Mouse (Mus musculus) hindbrain, embryonic 11.5 days (tissue): Measurements from ENCODE around the gene Cbx6. TPM values are rescaled to one million over a fixed set of nuclear protein-coding genes. Genes with fewer than 3 reads are reported as not detected.

ENCODE experiments used
- ATAC-seq: fragments of 200-750 bp; cut with Nextera tagmentation; 2 replicates; pipeline ENCODE4 v1.8.0; 2017; ENCODE audit warnings: mild to moderate bottlenecking, moderate TSS enrichment, moderate library complexity; ENCODE audit not compliant: low FRiP score
- DNase-seq: peaks from one replicate; pipeline ENCODE4 v3.0.0-alpha.2; 2015; ENCODE audit warnings: low spot score
- H3K27ac ChIP-seq: fragments of 300-500 bp; sonication (generic); 2 replicates; pipeline ENCODE4 v1.5.1; 2014; ENCODE audit warnings: mild to moderate bottlenecking, low read depth, low read length
- H3K27me3 ChIP-seq: fragments of 300-500 bp; sonication (generic); 2 replicates; pipeline ENCODE4 v1.6.1; 2014; ENCODE audit warnings: mild to moderate bottlenecking, low read length, moderate library complexity, mixed read lengths; ENCODE audit not compliant: control insufficient read depth, insufficient read depth
- H3K36me3 ChIP-seq: fragments of 300-500 bp; sonication (generic); 2 replicates; pipeline ENCODE4 v1.6.1; 2014; ENCODE audit warnings: mild to moderate bottlenecking, low read length, moderate library complexity, mixed read lengths; ENCODE audit not compliant: control insufficient read depth, insufficient read depth
- H3K4me1 ChIP-seq: fragments of 300-500 bp; sonication (generic); replicated peaks from 2 replicates; pipeline ENCODE4 v1.6.1; 2014; ENCODE audit warnings: low read length, mixed read lengths; ENCODE audit not compliant: control insufficient read depth, insufficient read depth
- H3K4me2 ChIP-seq: fragments of 300-500 bp; sonication (generic); replicated peaks from 2 replicates; pipeline ENCODE4 v1.6.1; 2014; ENCODE audit warnings: mild to moderate bottlenecking, low read depth, low read length
- H3K4me3 ChIP-seq: fragments of 300-500 bp; sonication (generic); 2 replicates; pipeline ENCODE4 v1.5.1; 2014; ENCODE audit warnings: low read depth, low read length
- H3K9ac ChIP-seq: fragments of 300-500 bp; sonication (generic); 2 replicates; pipeline ENCODE4 v1.6.1; 2014; ENCODE audit warnings: low read depth, low read length
- H3K9me3 ChIP-seq: fragments of 300-500 bp; sonication (generic); 2 replicates; pipeline ENCODE4 v1.6.1; 2016; ENCODE audit warnings: low read length; ENCODE audit not compliant: control insufficient read depth
- WGBS: fragments of 180-500 bp; shearing (Covaris S2); extraction: QIAGEN DNeasy Blood & Tissue Kit; methylation state at CpG from one replicate; pipeline ENCODE4 v1.1.7; 2014; 5-methylcytosine and 5-hydroxymethylcytosine counted together
- polyA plus RNA-seq: library from polyadenylated mRNA; unstranded; fragments of >200 nt; fragmentation: Nextera tagmentation; extraction: Ambion mirVana; gene quantifications from 2 replicates; pipeline ENCODE4 v1.2.1, GENCODE M21; 2014

Gene Cbx6
- polyA plus RNA-seq, 1 experiment from 2014 or later, result 10.8 TPM

GRCm38 (mm10) chr15:79810061-79810460, 24.4 kb downstream of the Cbx6 start:
- ATAC-seq (no peak), DNase-seq (no peak)
- Histone ChIP-seq H3K9me3 (no peaks in the 10 kb centered on the region), H3K36me3 (no peaks in the 10 kb centered on the region), H3K27ac (no peak overlapping the region), H3K4me1 (no peaks in the 10 kb centered on the region), H3K4me3 (no peak overlapping the region), H3K9ac (no peak overlapping the region), H3K27me3 (peaks cover 15% of the 10 kb centered on the region), H3K4me2 (no peak overlapping the region)
- WGBS, result 69% methylated on average over 3 of the region's 3 CpGs

- H3K4me3 ChIP-seq, result no peak overlapping the region
- H3K4me2 ChIP-seq, result no peak overlapping the region
- no peak overlapping the region for H3K27ac ChIP-seq
- H3K9me3 ChIP-seq, result no peaks in the 10 kb centered on the region
- H3K27me3 ChIP-seq, result peaks cover 26% of the 10 kb centered on the region
- no peaks in the 10 kb centered on the region; the same call in 1 of the 2 replicates for H3K4me1 ChIP-seq
- DNase-seq (no peak), ATAC-seq (no peak)
- H3K9ac ChIP-seq, result no peak overlapping the region
- no peaks in the 10 kb centered on the region for H3K36me3 ChIP-seq
- WGBS, result 62% methylated on average over 5 of the region's 5 CpGs
Measured at GRCm38 (mm10) chr15:79808658-79809057, 25.8 kb downstream of the Cbx6 start.

GRCm38 (mm10) chr15:79808114-79808513, 26.4 kb downstream of the Cbx6 start:
- Histone ChIP-seq H3K9me3 (no peaks in the 10 kb centered on the region), H3K36me3 (no peaks in the 10 kb centered on the region), H3K4me1 (no peaks in the 10 kb centered on the region; the same call in 1 of the 2 replicates), H3K4me2 (no peak overlapping the region), H3K27me3 (peaks cover 32% of the 10 kb centered on the region), H3K27ac (no peak overlapping the region), H3K9ac (no peak overlapping the region), H3K4me3 (no peak overlapping the region)
- peak; percentile 68 for DNase-seq
- ATAC-seq, result no peak
- WGBS, result 39% methylated on average over 5 of the region's 5 CpGs

GRCm38 (mm10) chr15:79807050-79807449, 27.4 kb downstream of the Cbx6 start:
- WGBS, result 53% methylated on average over 1 of the region's 1 CpGs
- H3K27ac ChIP-seq, result no peak overlapping the region
- no peak overlapping the region for H3K4me2 ChIP-seq
- ATAC-seq (no peak), DNase-seq (no peak)
- H3K4me3 ChIP-seq, result no peak overlapping the region
- H3K9me3 ChIP-seq, result no peaks in the 10 kb centered on the region
- H3K9ac ChIP-seq, result no peak overlapping the region
- H3K27me3 ChIP-seq, result peaks cover 41% of the 10 kb centered on the region
- no peaks in the 10 kb centered on the region for H3K36me3 ChIP-seq
- no peaks in the 10 kb centered on the region; the same call in 1 of the 2 replicates for H3K4me1 ChIP-seq

GRCm38 (mm10) chr15:79805246-79805645, 29.2 kb downstream of the Cbx6 start:
- no peak for ATAC-seq

GRCm38 (mm10) chr15:79804352-79805071, 30.0 kb downstream of the Cbx6 start, which contains the start of gene Nptxr:
Gene Nptxr (minus strand): TSS chr15:79804766.
- H3K4me2 ChIP-seq, result peak within 1 kb of the TSS; percentile 91
- H3K27me3 ChIP-seq, result peaks cover 46% of the 10 kb centered on the region

More at GRCm38 (mm10) chr15:79805246-79805645, 29.2 kb downstream of the Cbx6 start:
- no peak overlapping the region for H3K27ac ChIP-seq
- H3K4me1 ChIP-seq, result peaks cover 2% of the 10 kb centered on the region; the same call in 1 of the 2 replicates
- peak overlapping the region; percentile 54 for H3K4me3 ChIP-seq
- DNase-seq, result no peak
- 23% methylated on average over 8 of the region's 8 CpGs for WGBS
- no peak overlapping the region; the same call in 1 of the 2 replicates for H3K4me2 ChIP-seq
- no peaks in the 10 kb centered on the region for H3K9me3 ChIP-seq
- H3K9ac ChIP-seq, result peak overlapping the region; percentile 68
- H3K36me3 ChIP-seq, result no peaks in the 10 kb centered on the region
- H3K27me3 ChIP-seq, result peaks cover 46% of the 10 kb centered on the region

GRCm38 (mm10) chr15:79803533-79804351, 30.7 kb downstream of the Cbx6 start:
- WGBS, result 5% methylated on average over 73 of the region's 81 CpGs
- Histone ChIP-seq H3K4me1 (peaks cover 2% of the 10 kb centered on the region; the same call in 1 of the 2 replicates), H3K27ac (peak overlapping the region; percentile 62), H3K27me3 (peaks cover 46% of the 10 kb centered on the region), H3K4me2 (peak overlapping the region; percentile 91), H3K4me3 (peak overlapping the region; percentile 54), H3K9ac (peak overlapping the region; percentile 68; the same call in 1 of the 2 replicates), H3K36me3 (no peaks in the 10 kb centered on the region), H3K9me3 (no peaks in the 10 kb centered on the region)
- no peak for DNase-seq
- ATAC-seq, result peak; percentile 76

More at GRCm38 (mm10) chr15:79804352-79805071, 30.0 kb downstream of the Cbx6 start, which contains the start of gene Nptxr:
- Histone ChIP-seq H3K27ac (peak within 1 kb of the TSS; percentile 62), H3K4me3 (peak within 1 kb of the TSS; percentile 54), H3K9ac (peak within 1 kb of the TSS; percentile 68), H3K9me3 (no peaks in the 10 kb centered on the region), H3K36me3 (no peaks in the 10 kb centered on the region), H3K4me1 (peaks cover 2% of the 10 kb centered on the region; the same call in 1 of the 2 replicates)
- ATAC-seq (peak; percentile 84), DNase-seq (peak; percentile 75)
- under 1% methylated on average over 68 of the region's 91 CpGs for WGBS

GRCm38 (mm10) chr15:79802304-79802703, 32.2 kb downstream of the Cbx6 start:
- Histone ChIP-seq H3K4me3 (no peak overlapping the region), H3K9me3 (no peaks in the 10 kb centered on the region), H3K4me2 (no peak overlapping the region), H3K9ac (no peak overlapping the region), H3K36me3 (no peaks in the 10 kb centered on the region), H3K4me1 (peaks cover 2% of the 10 kb centered on the region; the same call in 1 of the 2 replicates), H3K27me3 (peaks cover 46% of the 10 kb centered on the region), H3K27ac (no peak overlapping the region)
- no peak for DNase-seq
- 76% methylated on average over 4 of the region's 4 CpGs for WGBS
- no peak for ATAC-seq
